8 mouse cellular contexts compared by ENCODE assay signal in genomic region chr12:105705799-105706487, GRCm38 (mm10). TPM values are rescaled to one million over a fixed set of nuclear protein-coding genes. Genes with fewer than 3 reads are reported as not detected.
A peak's percentile ranks its signal among the peaks of the same experiment; 100 is the strongest.
DNase-seq lines count a peak whose midpoint lies in the region; ATAC-seq lines count a peak whose summit lies in the region.

TSS of gene Ak7 (plus strand) at chr12:105705976.

- H3K36me3 ChIP-seq in midbrain, embryonic 10.5 days, result peaks cover 14% of the 10 kb centered on the region
- H3K36me3 ChIP-seq in midbrain, embryonic 15.5 days (replicated peaks), result peaks cover 7% of the 10 kb centered on the region
- peaks cover 5% of the 10 kb centered on the region; the same call in 1 of the 2 replicates for H3K36me3 ChIP-seq in heart, embryonic 10.5 days
- H3K36me3 ChIP-seq in lung, embryonic 16.5 days (ENCODE audit: control insufficient read depth, insufficient read depth, low read length), result peaks cover 4% of the 10 kb centered on the region

- DNase-seq in midbrain, embryonic 10.5 days (ENCODE audit: low spot score), result peak; percentile 92
- DNase-seq in embryo, embryonic 11.5 days (ENCODE audit: low read depth, low spot score), result peak; percentile 57
- peak; percentile 97 for DNase-seq in heart, embryonic 10.5 days (ENCODE audit: low spot score)
- DNase-seq in kidney, adult 8-10 months, result peak; percentile 62 to 82
- peak; percentile 94 for DNase-seq in retina, postnatal 1 day
- no peak for DNase-seq in adipocyte (ENCODE audit: low spot score)

- 11% methylated on average over 22 of the region's 22 CpGs for WGBS in midbrain, embryonic 10.5 days
- 11% methylated on average over 22 of the region's 22 CpGs for WGBS in midbrain, embryonic 15.5 days
- 10% methylated on average over 22 of the region's 22 CpGs for WGBS in heart, embryonic 10.5 days
- 12% methylated on average over 22 of the region's 22 CpGs for whole genome bisulfite sequencing in lung, embryonic 16.5 days

- H3K4me1 ChIP-seq in midbrain, embryonic 10.5 days, result peaks cover 26% of the 10 kb centered on the region
- H3K4me1 ChIP-seq in midbrain, embryonic 15.5 days, result no peaks in the 10 kb centered on the region
- peaks cover 13% of the 10 kb centered on the region for H3K4me1 ChIP-seq in heart, embryonic 10.5 days
- peaks cover 5% of the 10 kb centered on the region; the same call in 1 of the 2 replicates for H3K4me1 ChIP-seq in lung, embryonic 16.5 days (replicated peaks; ENCODE audit: control insufficient read depth, insufficient read depth, low read length)

- H3K27me3 ChIP-seq in midbrain, embryonic 10.5 days (ENCODE audit: low read depth, poor library complexity, severe bottlenecking), result no peaks in the 10 kb centered on the region
- H3K27me3 ChIP-seq in midbrain, embryonic 15.5 days (replicated peaks), result no peaks in the 10 kb centered on the region
- 0 out of 2 replicates have a peak, but pooled peaks cover 5% of the 10 kb centered on the region for H3K27me3 ChIP-seq in heart, embryonic 10.5 days (ENCODE audit: insufficient read depth, poor library complexity, severe bottlenecking)
- no peaks in the 10 kb centered on the region for H3K27me3 ChIP-seq in lung, embryonic 16.5 days (ENCODE audit: control insufficient read depth, insufficient read depth, low read depth, low read length)

- ATAC-seq in midbrain, embryonic 15.5 days (replicated peaks), result no peak
- ATAC-seq in lung, embryonic 16.5 days (ENCODE audit: low read depth), result peak; percentile 96

- H3K9ac ChIP-seq in midbrain, embryonic 15.5 days, result no peak within 1 kb of the TSS
- no peak within 1 kb of the TSS for H3K9ac ChIP-seq in lung, embryonic 16.5 days (ENCODE audit: low read length)

- H3K27ac ChIP-seq in midbrain, embryonic 10.5 days (replicated peaks), result no peak within 1 kb of the TSS
- no peak within 1 kb of the TSS for H3K27ac ChIP-seq in midbrain, embryonic 15.5 days
- H3K27ac ChIP-seq in heart, embryonic 10.5 days, result no peak within 1 kb of the TSS
- H3K27ac ChIP-seq in lung, embryonic 16.5 days (ENCODE audit: low read length), result no peak within 1 kb of the TSS

- H3K9me3 ChIP-seq in midbrain, embryonic 10.5 days (replicated peaks), result no peaks in the 10 kb centered on the region
- no peaks in the 10 kb centered on the region for H3K9me3 ChIP-seq in midbrain, embryonic 15.5 days
- no peaks in the 10 kb centered on the region for H3K9me3 ChIP-seq in heart, embryonic 10.5 days
- no peaks in the 10 kb centered on the region for H3K9me3 ChIP-seq in lung, embryonic 16.5 days (ENCODE audit: control insufficient read depth, low read length)

- H3K4me3 ChIP-seq in midbrain, embryonic 10.5 days, result peak within 1 kb of the TSS; percentile 38
- H3K4me3 ChIP-seq in midbrain, embryonic 15.5 days, result no peak within 1 kb of the TSS
- H3K4me3 ChIP-seq in heart, embryonic 10.5 days, result peak within 1 kb of the TSS; percentile 40
- H3K4me3 ChIP-seq in lung, embryonic 16.5 days (ENCODE audit: low read length), result no peak within 1 kb of the TSS

- H3K4me2 ChIP-seq in midbrain, embryonic 15.5 days, result no peak within 1 kb of the TSS
- peak within 1 kb of the TSS; percentile 35 for H3K4me2 ChIP-seq in lung, embryonic 16.5 days (ENCODE audit: low read depth, low read length)

RNA-seq across cellular contexts. Expression of gene Ak7, which starts in this region (rescaled TPM):
- polyA plus RNA-seq in midbrain, embryonic 10.5 days (2016; fragmentation: Nextera tagmentation; extraction: Ambion mirVana), result 0.11 and 0.16 TPM in 2 replicates
- 1.8 and 2.2 TPM in 2 replicates for polyA plus RNA-seq in midbrain, embryonic 15.5 days (2015; fragmentation: Nextera tagmentation; extraction: Ambion mirVana)
- 0.64 and 0.92 TPM in 2 replicates for polyA plus RNA-seq in heart, embryonic 10.5 days (2016; fragmentation: Nextera tagmentation; extraction: Ambion mirVana)
- 2.8 and 3.1 TPM in 2 replicates for polyA plus RNA-seq in lung, embryonic 16.5 days (2015; fragmentation: Nextera tagmentation; extraction: Ambion mirVana)

Comparison
In these comparisons a context has a peak if more than half of its experiments do, and no peak if none do; other contexts are left out.
1. Peak in DNase-seq and H3K4me3 ChIP-seq in midbrain, embryonic 10.5 days; RNA of the gene not detected or under 1 TPM.
2. Peak in DNase-seq and H3K4me3 ChIP-seq in heart, embryonic 10.5 days; RNA of the gene not detected or under 1 TPM.